Mouse (Mus musculus): ENCODE data around the gene Camkmt. TPM values are rescaled to one million over a fixed set of nuclear protein-coding genes. Genes with fewer than 3 reads are reported as not detected.

Gene Camkmt
- polyA plus RNA-seq, 1 experiment from 2014 or later, result 20.2 TPM

DNA sequence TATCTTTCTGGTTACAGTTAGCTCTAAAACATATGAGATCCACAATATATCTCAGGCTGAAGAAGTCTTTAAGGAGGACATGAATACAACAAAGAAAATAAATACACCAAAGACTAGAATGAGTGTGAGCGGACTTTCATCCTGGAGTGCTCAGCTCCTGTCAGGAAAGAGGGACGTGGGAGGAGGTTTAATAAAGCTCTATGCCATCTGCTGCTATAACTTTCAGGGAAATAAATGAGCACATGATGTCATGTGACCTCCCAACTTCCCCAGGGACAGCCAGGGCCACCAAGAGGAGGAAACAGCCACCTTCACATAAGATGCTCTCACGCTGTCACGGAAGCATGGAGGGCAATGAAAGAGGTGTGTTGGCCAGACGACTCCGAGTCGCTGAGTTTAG is 151.8 kb downstream of the Camkmt start:
- Histone ChIP-seq H3K4me2 (ENCODE audit: low read length) (no peak overlapping the region), H3K4me1 (replicated peaks; ENCODE audit: control insufficient read depth, insufficient read depth, low read length) (0 out of 2 replicates have a peak, but pooled peaks cover 2% of the 10 kb centered on the region), H3K27ac (ENCODE audit: low read length) (no peak overlapping the region), H3K9me3 (ENCODE audit: control insufficient read depth, low read length) (no peaks in the 10 kb centered on the region), H3K4me3 (replicated peaks; ENCODE audit: low read length) (no peak overlapping the region), H3K27me3 (replicated peaks; ENCODE audit: control insufficient read depth, insufficient read depth, low read length) (no peaks in the 10 kb centered on the region), H3K36me3 (ENCODE audit: control insufficient read depth, insufficient read depth) (no peaks in the 10 kb centered on the region), H3K9ac (replicated peaks; ENCODE audit: low read depth, low read length) (no peak overlapping the region)
- WGBS, result 86% methylated on average over 7 of the region's 7 CpGs
- ATAC-seq, result no peak

GRCm38 (mm10) chr17:85248962-85249361 is 158.6 kb downstream of the Camkmt start:
- no peaks in the 10 kb centered on the region for H3K9me3 ChIP-seq (ENCODE audit: control insufficient read depth, low read length)
- WGBS, result 72% methylated on average over 5 of the region's 5 CpGs
- H3K36me3 ChIP-seq (ENCODE audit: control insufficient read depth, insufficient read depth), result no peaks in the 10 kb centered on the region
- no peak overlapping the region for H3K27ac ChIP-seq (ENCODE audit: low read length)
- 0 out of 2 replicates have a peak, but pooled peaks cover 2% of the 10 kb centered on the region for H3K4me1 ChIP-seq (replicated peaks; ENCODE audit: control insufficient read depth, insufficient read depth, low read length)
- H3K4me2 ChIP-seq (ENCODE audit: low read length), result no peak overlapping the region
- H3K27me3 ChIP-seq (replicated peaks; ENCODE audit: control insufficient read depth, insufficient read depth, low read length), result no peaks in the 10 kb centered on the region
- no peak overlapping the region for H3K4me3 ChIP-seq (replicated peaks; ENCODE audit: low read length)
- ATAC-seq, result no peak
- H3K9ac ChIP-seq (replicated peaks; ENCODE audit: low read depth, low read length), result no peak overlapping the region

GRCm38 (mm10) chr17:85249744-85250143 is 159.4 kb downstream of the Camkmt start:
- ATAC-seq, result no peak
- Histone ChIP-seq H3K4me2 (ENCODE audit: low read length) (no peak overlapping the region), H3K9ac (replicated peaks; ENCODE audit: low read depth, low read length) (no peak overlapping the region), H3K4me1 (replicated peaks; ENCODE audit: control insufficient read depth, insufficient read depth, low read length) (0 out of 2 replicates have a peak, but pooled peaks cover 2% of the 10 kb centered on the region), H3K27ac (ENCODE audit: low read length) (no peak overlapping the region), H3K27me3 (replicated peaks; ENCODE audit: control insufficient read depth, insufficient read depth, low read length) (no peaks in the 10 kb centered on the region), H3K36me3 (ENCODE audit: control insufficient read depth, insufficient read depth) (no peaks in the 10 kb centered on the region), H3K4me3 (replicated peaks; ENCODE audit: low read length) (no peak overlapping the region), H3K9me3 (ENCODE audit: control insufficient read depth, low read length) (no peaks in the 10 kb centered on the region)
- WGBS, result 47% methylated on average over 7 of the region's 7 CpGs

DNA sequence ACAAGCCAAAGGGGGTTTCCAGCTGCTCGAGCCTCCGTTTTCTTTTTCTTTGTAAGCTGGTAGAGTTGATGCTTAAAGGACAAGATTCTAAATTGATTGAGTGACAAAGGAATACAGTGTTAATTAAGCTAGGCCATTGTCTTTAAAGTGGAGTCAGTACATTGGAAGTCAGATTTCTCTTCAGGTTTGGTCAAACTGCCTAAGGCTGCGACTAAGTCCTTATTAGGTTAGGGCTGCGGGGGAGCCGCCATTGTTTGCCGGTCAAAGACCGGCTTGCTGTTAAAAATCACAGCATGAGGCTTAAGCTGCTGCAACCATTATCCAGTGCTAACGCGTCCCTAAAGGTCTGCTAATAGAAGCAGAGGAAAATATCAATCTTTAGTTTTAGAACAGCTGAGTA is 166.6 kb downstream of the Camkmt start:
- H3K9ac ChIP-seq (replicated peaks; ENCODE audit: low read depth, low read length), result 0 out of 2 replicates have a peak overlapping the region, but pooled peaks have one; percentile 7
- H3K27me3 ChIP-seq (replicated peaks; ENCODE audit: control insufficient read depth, insufficient read depth, low read length), result no peaks in the 10 kb centered on the region
- H3K27ac ChIP-seq (ENCODE audit: low read length), result no peak overlapping the region
- no peaks in the 10 kb centered on the region for H3K36me3 ChIP-seq (ENCODE audit: control insufficient read depth, insufficient read depth)
- H3K4me2 ChIP-seq (ENCODE audit: low read length), result peak overlapping the region; percentile 36
- H3K9me3 ChIP-seq (ENCODE audit: control insufficient read depth, low read length), result no peaks in the 10 kb centered on the region
- peaks cover 7% of the 10 kb centered on the region for H3K4me1 ChIP-seq (replicated peaks; ENCODE audit: control insufficient read depth, insufficient read depth, low read length)
- WGBS, result under 1% methylated on average over 9 of the region's 9 CpGs
- H3K4me3 ChIP-seq (replicated peaks; ENCODE audit: low read length), result no peak overlapping the region
- ATAC-seq, result no peak

- WGBS, result 13% methylated on average over 11 of the region's 11 CpGs
- Histone ChIP-seq H3K9me3 (ENCODE audit: control insufficient read depth, low read length) (no peaks in the 10 kb centered on the region), H3K27ac (ENCODE audit: low read length) (no peak overlapping the region), H3K4me3 (replicated peaks; ENCODE audit: low read length) (no peak overlapping the region), H3K36me3 (ENCODE audit: control insufficient read depth, insufficient read depth) (no peaks in the 10 kb centered on the region), H3K9ac (replicated peaks; ENCODE audit: low read depth, low read length) (0 out of 2 replicates have a peak overlapping the region, but pooled peaks have one; percentile 7), H3K4me1 (replicated peaks; ENCODE audit: control insufficient read depth, insufficient read depth, low read length) (peaks cover 7% of the 10 kb centered on the region), H3K27me3 (replicated peaks; ENCODE audit: control insufficient read depth, insufficient read depth, low read length) (no peaks in the 10 kb centered on the region), H3K4me2 (ENCODE audit: low read length) (peak overlapping the region; percentile 36)
- ATAC-seq, result no peak
These were observed 167.0 kb downstream of the Camkmt start for GRCm38 (mm10) chr17:85257348-85257747.

DNA sequence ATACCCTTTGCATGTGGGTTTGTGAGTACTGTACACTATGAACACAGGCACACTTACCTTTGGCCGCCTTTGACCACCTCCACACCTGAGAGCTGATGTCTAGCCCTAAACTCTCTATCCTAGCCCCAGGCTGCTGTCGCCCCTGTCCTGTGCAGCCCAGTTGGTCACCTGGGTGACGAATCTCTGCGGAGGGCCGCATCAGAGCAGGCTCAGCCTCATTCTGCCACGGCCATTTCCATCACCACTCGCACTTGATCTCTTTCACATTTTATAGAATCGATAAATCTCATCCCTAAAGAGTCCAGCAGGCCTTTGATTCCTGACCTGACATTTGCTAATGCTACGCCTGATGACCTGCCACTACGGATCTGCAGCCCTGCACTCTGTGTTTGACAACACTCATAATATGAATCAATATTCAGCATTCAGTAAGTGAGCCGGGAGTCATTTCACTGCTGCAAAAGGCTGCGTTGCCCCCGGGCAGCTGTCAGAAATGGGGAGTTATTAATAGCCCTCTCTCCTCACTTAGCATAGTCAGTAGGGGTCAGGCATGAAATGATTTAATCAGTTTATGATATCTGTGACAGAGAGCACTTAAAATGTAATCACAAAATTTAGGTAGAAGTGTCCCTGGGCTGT is 168.5 kb downstream of the Camkmt start:
- no peaks in the 10 kb centered on the region for H3K36me3 ChIP-seq (ENCODE audit: control insufficient read depth, insufficient read depth)
- H3K27ac ChIP-seq (ENCODE audit: low read length), result no peak overlapping the region
- no peak for ATAC-seq
- no peak overlapping the region for H3K4me2 ChIP-seq (ENCODE audit: low read length)
- H3K4me1 ChIP-seq (replicated peaks; ENCODE audit: control insufficient read depth, insufficient read depth, low read length), result peaks cover 7% of the 10 kb centered on the region
- 81% methylated on average over 13 of the region's 13 CpGs for WGBS
- H3K9me3 ChIP-seq (ENCODE audit: control insufficient read depth, low read length), result no peaks in the 10 kb centered on the region
- no peaks in the 10 kb centered on the region for H3K27me3 ChIP-seq (replicated peaks; ENCODE audit: control insufficient read depth, insufficient read depth, low read length)
- no peak overlapping the region for H3K9ac ChIP-seq (replicated peaks; ENCODE audit: low read depth, low read length)
- H3K4me3 ChIP-seq (replicated peaks; ENCODE audit: low read length), result no peak overlapping the region

DNA sequence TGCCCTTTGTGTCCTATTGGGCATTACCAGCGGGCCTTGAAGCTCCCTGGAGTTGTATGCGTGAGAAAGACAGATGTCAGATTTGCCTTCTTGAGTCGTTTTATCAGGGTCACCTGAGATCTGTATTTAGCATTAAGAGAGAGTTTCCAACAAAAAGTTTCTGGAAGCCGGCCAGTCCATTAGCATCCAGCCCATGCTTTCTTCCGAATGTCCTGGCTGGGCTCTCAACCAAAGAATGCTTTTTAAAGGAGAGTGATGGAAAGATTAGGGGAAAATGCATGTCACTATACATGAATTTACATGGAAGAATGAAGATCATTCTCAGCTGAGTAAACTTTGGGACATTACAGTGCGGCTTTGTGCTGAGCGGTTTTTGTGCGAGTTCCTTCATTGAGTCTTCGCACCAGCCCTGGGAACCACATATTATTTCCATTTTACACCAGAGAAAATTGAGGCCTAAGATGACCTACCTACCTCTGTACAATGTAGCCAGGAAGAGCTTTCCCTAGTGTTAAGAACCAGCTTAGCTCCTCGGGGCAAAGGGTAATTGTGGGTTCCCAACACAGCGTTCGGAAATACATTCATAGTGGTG is 176.6 kb downstream of the Camkmt start:
- no peaks in the 10 kb centered on the region for H3K36me3 ChIP-seq (ENCODE audit: control insufficient read depth, insufficient read depth)
- no peaks in the 10 kb centered on the region for H3K9me3 ChIP-seq (ENCODE audit: control insufficient read depth, low read length)
- no peak overlapping the region for H3K27ac ChIP-seq (ENCODE audit: low read length)
- peaks cover 2% of the 10 kb centered on the region; the same call in 1 of the 2 replicates for H3K4me1 ChIP-seq (replicated peaks; ENCODE audit: control insufficient read depth, insufficient read depth, low read length)
- no peak overlapping the region for H3K4me3 ChIP-seq (replicated peaks; ENCODE audit: low read length)
- no peak overlapping the region for H3K9ac ChIP-seq (replicated peaks; ENCODE audit: low read depth, low read length)
- ATAC-seq, result no peak
- no peaks in the 10 kb centered on the region for H3K27me3 ChIP-seq (replicated peaks; ENCODE audit: control insufficient read depth, insufficient read depth, low read length)
- H3K4me2 ChIP-seq (ENCODE audit: low read length), result no peak overlapping the region
- WGBS, result 31% methylated on average over 12 of the region's 12 CpGs

DNA sequence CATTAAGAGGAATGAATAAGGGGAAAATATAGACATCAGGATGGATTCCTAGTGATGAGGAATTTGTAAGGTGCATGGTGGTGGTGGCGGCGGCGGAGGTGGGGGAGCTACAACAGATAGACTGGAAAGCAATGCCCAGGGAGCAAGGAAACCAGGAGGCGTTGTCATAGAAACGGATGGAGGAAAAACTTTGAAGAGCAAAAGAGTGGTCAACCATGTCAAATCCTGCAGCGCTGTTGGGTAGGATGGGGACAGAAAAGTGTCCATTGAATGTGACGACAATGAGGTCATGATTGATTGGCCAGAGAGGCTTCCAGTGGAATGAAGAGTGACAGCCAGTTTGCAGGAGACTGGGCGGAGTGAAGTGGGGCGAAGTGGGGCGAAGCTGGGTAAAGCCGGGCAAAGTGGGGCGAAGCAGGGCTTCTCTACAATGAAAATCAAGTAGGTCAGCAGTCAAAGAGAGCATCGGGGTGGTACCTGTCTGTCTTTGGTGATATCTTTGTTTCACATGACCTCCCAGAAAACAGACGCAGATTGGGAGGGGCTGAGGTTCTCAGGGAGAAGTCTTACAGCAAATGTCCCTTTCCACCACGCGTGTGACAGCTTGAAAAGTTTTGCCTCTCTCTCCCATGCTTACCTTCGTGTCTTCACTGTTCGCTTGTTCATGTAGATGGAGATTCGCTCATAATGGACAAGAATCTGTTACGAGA is 181.3 kb downstream of the Camkmt start:
- ATAC-seq, result no peak
- H3K27me3 ChIP-seq (replicated peaks; ENCODE audit: control insufficient read depth, insufficient read depth, low read length), result no peaks in the 10 kb centered on the region
- H3K27ac ChIP-seq (ENCODE audit: low read length), result no peak overlapping the region
- H3K9ac ChIP-seq (replicated peaks; ENCODE audit: low read depth, low read length), result no peak overlapping the region
- no peak overlapping the region for H3K4me3 ChIP-seq (replicated peaks; ENCODE audit: low read length)
- H3K9me3 ChIP-seq (ENCODE audit: control insufficient read depth, low read length), result no peaks in the 10 kb centered on the region
- H3K36me3 ChIP-seq (ENCODE audit: control insufficient read depth, insufficient read depth), result no peaks in the 10 kb centered on the region
- 70% methylated on average over 20 of the region's 20 CpGs for WGBS
- H3K4me2 ChIP-seq (ENCODE audit: low read length), result no peak overlapping the region
- H3K4me1 ChIP-seq (replicated peaks; ENCODE audit: control insufficient read depth, insufficient read depth, low read length), result peaks cover 2% of the 10 kb centered on the region; the same call in 1 of the 2 replicates

DNA sequence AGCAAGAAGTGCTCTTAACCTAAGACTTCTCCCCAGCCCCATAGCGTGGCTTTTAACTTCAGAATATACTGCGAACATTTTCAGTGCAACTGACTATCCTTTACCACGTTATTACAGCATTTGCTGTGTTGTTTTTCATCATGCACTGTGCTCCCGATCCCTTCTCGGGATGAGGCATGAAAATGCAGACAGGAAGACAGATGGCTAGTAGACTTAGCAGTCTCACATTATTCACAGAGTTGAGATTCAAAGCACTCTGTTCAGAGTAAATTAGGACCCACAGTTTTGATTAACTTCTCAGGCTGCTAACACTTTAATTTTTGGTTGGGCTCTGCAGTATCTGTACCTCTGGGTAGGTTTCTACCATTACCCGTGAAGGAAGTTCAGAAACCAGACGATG is 189.4 kb downstream of the Camkmt start:
- Histone ChIP-seq H3K4me2 (ENCODE audit: low read length) (no peak overlapping the region), H3K27ac (ENCODE audit: low read length) (no peak overlapping the region), H3K9me3 (ENCODE audit: control insufficient read depth, low read length) (0 out of 2 replicates have a peak, but pooled peaks cover 2% of the 10 kb centered on the region), H3K36me3 (ENCODE audit: control insufficient read depth, insufficient read depth) (no peaks in the 10 kb centered on the region), H3K4me3 (replicated peaks; ENCODE audit: low read length) (no peak overlapping the region), H3K4me1 (replicated peaks; ENCODE audit: control insufficient read depth, insufficient read depth, low read length) (no peaks in the 10 kb centered on the region), H3K9ac (replicated peaks; ENCODE audit: low read depth, low read length) (no peak overlapping the region), H3K27me3 (replicated peaks; ENCODE audit: control insufficient read depth, insufficient read depth, low read length) (no peaks in the 10 kb centered on the region)
- ATAC-seq, result peak; percentile 50
- 79% methylated on average over 7 of the region's 7 CpGs for WGBS
